Mouse (Mus musculus): ENCODE measurements at regions not wholly inside any gene's neighbourhood (a gene's known extent, or its start where the extent isn't known, plus 50 kb on each side); places are given as distances from the start of the nearest gene placed in this dataset.

DNA sequence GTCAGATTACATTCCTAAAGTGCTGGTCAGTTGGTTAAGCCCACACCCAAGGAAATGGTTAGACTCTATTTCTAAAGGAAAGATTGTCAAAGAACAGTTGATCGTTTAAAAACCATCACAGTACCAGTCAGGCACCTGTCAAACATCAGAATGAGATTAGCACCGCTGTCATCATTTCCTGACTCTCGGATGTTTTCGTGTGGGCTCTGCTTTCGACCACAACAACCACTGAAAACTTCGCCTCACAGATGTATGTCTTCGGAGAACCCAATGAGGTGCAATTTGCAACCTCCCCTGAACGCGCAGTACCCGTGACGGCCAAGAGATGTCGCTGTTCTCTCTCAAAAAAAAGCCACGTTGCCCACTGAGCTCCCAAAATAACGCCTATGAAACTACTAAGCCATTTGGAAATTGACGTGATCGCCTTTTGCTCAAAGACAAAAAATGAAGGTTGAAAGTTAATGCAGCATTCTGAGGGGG, 102.6 kb upstream of the Cxadr start:
- Histone ChIP-seq H3K4me1 (ENCODE audit: control insufficient read depth, insufficient read depth, low read length) (no peaks in the 10 kb centered on the region), H3K9ac (replicated peaks; ENCODE audit: low read length) (no peak overlapping the region), H3K27ac (replicated peaks; ENCODE audit: low read depth, low read length) (no peak overlapping the region), H3K4me2 (ENCODE audit: low read length) (no peak overlapping the region; the same call in 1 of the 2 replicates), H3K27me3 (ENCODE audit: control insufficient read depth, insufficient read depth, low read length) (peaks cover 3% of the 10 kb centered on the region; the same call in 1 of the 2 replicates), H3K4me3 (replicated peaks; ENCODE audit: low read depth, low read length) (no peak overlapping the region), H3K36me3 (ENCODE audit: control insufficient read depth, insufficient read depth, low read length) (no peaks in the 10 kb centered on the region), H3K9me3 (ENCODE audit: control insufficient read depth, low read length) (no peaks in the 10 kb centered on the region)
- ATAC-seq (ENCODE audit: low FRiP score, low TSS enrichment) (peak; percentile 40; the same call in 1 of the 2 replicates), DNase-seq (peak; percentile 88)
- WGBS, result 9% methylated on average over 16 of the region's 16 CpGs

- Histone ChIP-seq H3K27me3 (ENCODE audit: control insufficient read depth, insufficient read depth, low read length) (peaks cover 3% of the 10 kb centered on the region; the same call in 1 of the 2 replicates), H3K36me3 (ENCODE audit: control insufficient read depth, insufficient read depth, low read length) (no peaks in the 10 kb centered on the region), H3K27ac (replicated peaks; ENCODE audit: low read depth, low read length) (no peak overlapping the region), H3K9me3 (ENCODE audit: control insufficient read depth, low read length) (no peaks in the 10 kb centered on the region), H3K9ac (replicated peaks; ENCODE audit: low read length) (no peak overlapping the region), H3K4me2 (ENCODE audit: low read length) (no peak overlapping the region), H3K4me3 (replicated peaks; ENCODE audit: low read depth, low read length) (no peak overlapping the region), H3K4me1 (ENCODE audit: control insufficient read depth, insufficient read depth, low read length) (no peaks in the 10 kb centered on the region)
- 14% methylated on average over 10 of the region's 10 CpGs for WGBS
- peak; percentile 96 for DNase-seq
- ATAC-seq (ENCODE audit: low FRiP score, low TSS enrichment), result peak; percentile 50; the same call in 1 of the 2 replicates
Observed at GRCm38 (mm10) chr16:78197252-78197896, 103.9 kb upstream of the Cxadr start.

GRCm38 (mm10) chr16:78170627-78171605, 130.4 kb upstream of the Cxadr start:
- H3K27ac ChIP-seq (replicated peaks; ENCODE audit: low read depth, low read length), result peak overlapping the region; percentile 46; the same call in 1 of the 2 replicates
- WGBS, result 47% methylated on average over 9 of the region's 9 CpGs

DNA sequence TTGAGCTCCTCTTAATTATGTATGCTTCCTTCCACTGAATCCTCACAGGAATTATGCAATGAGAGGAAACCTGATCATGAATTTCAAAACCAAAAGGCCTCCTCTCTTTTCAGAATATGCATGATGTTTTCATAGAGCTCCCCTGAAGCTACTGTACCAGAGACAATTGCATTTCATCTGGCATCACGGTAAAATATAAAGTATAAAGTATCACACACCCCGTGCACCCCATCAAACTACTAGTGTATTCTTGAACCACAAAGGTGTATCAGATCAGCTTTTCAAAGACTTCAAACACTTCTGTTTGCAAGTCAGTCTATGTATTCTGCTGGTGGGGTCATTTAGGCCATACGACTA, 144.4 kb upstream of the Cxadr start:
- Histone ChIP-seq H3K9ac (replicated peaks; ENCODE audit: low read length) (no peak overlapping the region; the same call in 1 of the 2 replicates), H3K4me1 (ENCODE audit: control insufficient read depth, insufficient read depth, low read length) (peaks cover 9% of the 10 kb centered on the region; the same call in 1 of the 2 replicates), H3K36me3 (ENCODE audit: control insufficient read depth, insufficient read depth, low read length) (no peaks in the 10 kb centered on the region), H3K4me3 (replicated peaks; ENCODE audit: low read depth, low read length) (no peak overlapping the region), H3K4me2 (ENCODE audit: low read length) (no peak overlapping the region), H3K27ac (replicated peaks; ENCODE audit: low read depth, low read length) (peak overlapping the region; percentile 74), H3K9me3 (ENCODE audit: control insufficient read depth, low read length) (no peaks in the 10 kb centered on the region), H3K27me3 (ENCODE audit: control insufficient read depth, insufficient read depth, low read length) (no peaks in the 10 kb centered on the region)
- DNase-seq, result no peak
- peak; percentile 31; the same call in 1 of the 2 replicates for ATAC-seq (ENCODE audit: low FRiP score, low TSS enrichment)
- 44% methylated on average over 3 of the region's 3 CpGs for WGBS

More at GRCm38 (mm10) chr16:78170627-78171605, 130.4 kb upstream of the Cxadr start:
- H3K4me1 ChIP-seq (ENCODE audit: control insufficient read depth, insufficient read depth, low read length), result no peaks in the 10 kb centered on the region
- no peak overlapping the region for H3K4me2 ChIP-seq (ENCODE audit: low read length)
- H3K9ac ChIP-seq (replicated peaks; ENCODE audit: low read length), result no peak overlapping the region
- H3K36me3 ChIP-seq (ENCODE audit: control insufficient read depth, insufficient read depth, low read length), result no peaks in the 10 kb centered on the region
- ATAC-seq (ENCODE audit: low FRiP score, low TSS enrichment) (no peak), DNase-seq (peak; percentile 62)
- H3K4me3 ChIP-seq (replicated peaks; ENCODE audit: low read depth, low read length), result no peak overlapping the region
- no peaks in the 10 kb centered on the region for H3K27me3 ChIP-seq (ENCODE audit: control insufficient read depth, insufficient read depth, low read length)
- no peaks in the 10 kb centered on the region for H3K9me3 ChIP-seq (ENCODE audit: control insufficient read depth, low read length)

GRCm38 (mm10) chr16:78156138-78156875, 145.0 kb upstream of the Cxadr start:
- peaks cover 9% of the 10 kb centered on the region; the same call in 1 of the 2 replicates for H3K4me1 ChIP-seq (ENCODE audit: control insufficient read depth, insufficient read depth, low read length)
- no peaks in the 10 kb centered on the region for H3K36me3 ChIP-seq (ENCODE audit: control insufficient read depth, insufficient read depth, low read length)
- H3K9ac ChIP-seq (replicated peaks; ENCODE audit: low read length), result no peak overlapping the region; the same call in 1 of the 2 replicates
- 9% methylated on average over 7 of the region's 7 CpGs for WGBS
- no peak overlapping the region for H3K4me3 ChIP-seq (replicated peaks; ENCODE audit: low read depth, low read length)
- H3K27ac ChIP-seq (replicated peaks; ENCODE audit: low read depth, low read length), result peak overlapping the region; percentile 74
- ATAC-seq (ENCODE audit: low FRiP score, low TSS enrichment) (peak; percentile 91), DNase-seq (peak; percentile 89)
- no peaks in the 10 kb centered on the region for H3K9me3 ChIP-seq (ENCODE audit: control insufficient read depth, low read length)
- no peaks in the 10 kb centered on the region for H3K27me3 ChIP-seq (ENCODE audit: control insufficient read depth, insufficient read depth, low read length)
- peak overlapping the region; percentile 40 for H3K4me2 ChIP-seq (ENCODE audit: low read length)

DNA sequence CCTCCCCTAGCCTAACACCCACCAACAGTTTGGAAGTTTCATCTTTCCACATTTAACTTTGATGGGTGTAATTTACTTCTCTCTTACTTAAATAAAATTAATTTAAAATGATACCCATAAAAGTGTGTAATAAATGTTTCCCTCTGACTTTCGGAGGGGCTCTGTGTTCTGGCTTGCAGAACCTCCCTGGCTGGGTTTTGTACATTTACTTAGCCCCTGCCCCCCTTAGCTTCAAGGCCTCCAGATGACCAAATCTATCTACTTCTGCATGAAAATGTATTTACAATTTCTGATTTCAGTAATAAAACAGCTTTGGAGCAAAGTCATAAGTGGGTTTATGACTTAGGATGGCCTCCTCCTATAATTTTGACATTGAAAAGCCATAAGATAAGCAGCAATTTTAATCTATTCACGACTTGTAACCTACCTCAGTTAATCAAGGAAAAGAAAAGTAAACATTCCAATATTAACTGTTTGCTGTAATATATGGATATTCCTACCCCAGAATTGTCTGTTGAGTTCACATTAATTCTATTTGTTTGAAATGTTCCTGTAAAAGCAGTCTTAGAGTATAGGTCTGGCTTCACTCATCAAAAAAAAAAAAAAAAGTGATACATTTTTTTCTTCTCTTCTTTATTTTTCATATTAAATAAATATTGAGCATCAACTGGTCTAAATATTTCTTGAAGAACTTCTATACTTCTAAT, 147.2 kb upstream of the Cxadr start:
- H3K27me3 ChIP-seq (ENCODE audit: control insufficient read depth, insufficient read depth, low read length), result no peaks in the 10 kb centered on the region
- no peak for DNase-seq
- no peak overlapping the region for H3K9ac ChIP-seq (replicated peaks; ENCODE audit: low read length)
- H3K36me3 ChIP-seq (ENCODE audit: control insufficient read depth, insufficient read depth, low read length), result no peaks in the 10 kb centered on the region
- no peak overlapping the region for H3K27ac ChIP-seq (replicated peaks; ENCODE audit: low read depth, low read length)
- no peak overlapping the region for H3K4me3 ChIP-seq (replicated peaks; ENCODE audit: low read depth, low read length)
- WGBS, result 85% methylated on average over 2 of the region's 2 CpGs
- H3K4me2 ChIP-seq (ENCODE audit: low read length), result no peak overlapping the region
- H3K9me3 ChIP-seq (ENCODE audit: control insufficient read depth, low read length), result no peaks in the 10 kb centered on the region
- ATAC-seq (ENCODE audit: low FRiP score, low TSS enrichment), result no peak
- peaks cover 9% of the 10 kb centered on the region; the same call in 1 of the 2 replicates for H3K4me1 ChIP-seq (ENCODE audit: control insufficient read depth, insufficient read depth, low read length)

DNA sequence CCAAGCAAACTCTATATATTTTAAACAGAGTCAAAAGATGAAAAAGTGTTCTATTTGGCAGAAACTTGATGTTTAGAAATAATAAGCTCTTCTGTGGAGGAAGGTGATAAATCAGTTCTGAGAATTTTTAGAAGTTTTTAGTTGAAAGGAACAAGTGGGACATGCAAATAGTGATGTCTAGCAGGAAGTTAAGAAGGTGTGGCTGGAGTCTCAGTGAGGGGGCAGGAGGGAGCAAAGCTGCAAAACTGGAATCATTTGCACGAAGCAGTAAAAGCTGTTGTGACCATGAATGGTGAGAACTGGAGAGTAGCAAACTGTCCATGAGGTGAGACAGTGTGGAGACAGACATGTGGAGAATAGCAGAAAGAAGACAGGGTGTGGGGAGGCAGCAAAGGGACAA, 157.1 kb upstream of the Cxadr start:
- no peak for DNase-seq
- ATAC-seq (ENCODE audit: low FRiP score, low TSS enrichment), result no peak

DNA sequence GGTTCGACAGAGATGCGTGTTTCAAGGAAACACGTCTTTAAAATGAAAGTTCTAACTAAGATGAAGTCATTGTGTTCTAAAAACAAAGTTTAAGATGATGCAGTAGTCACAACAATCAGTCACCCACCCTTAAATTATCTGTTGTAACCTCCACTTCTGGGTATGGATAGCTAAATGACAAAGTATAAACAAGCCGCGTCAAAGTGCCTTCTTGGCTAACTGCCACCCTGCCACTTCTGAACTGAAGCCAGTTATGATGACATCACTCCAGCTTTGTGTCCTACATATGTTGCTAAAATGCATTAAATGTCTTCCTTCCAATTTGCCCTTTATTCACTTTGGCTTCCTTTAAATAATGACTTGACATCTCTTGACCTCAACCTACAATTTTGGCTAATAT, 165.8 kb upstream of the Cxadr start:
- H3K4me2 ChIP-seq (ENCODE audit: low read length), result no peak overlapping the region
- no peak for DNase-seq
- no peaks in the 10 kb centered on the region for H3K4me1 ChIP-seq (ENCODE audit: control insufficient read depth, insufficient read depth, low read length)
- no peak for ATAC-seq (ENCODE audit: low FRiP score, low TSS enrichment)
- H3K27ac ChIP-seq (replicated peaks; ENCODE audit: low read depth, low read length), result no peak overlapping the region
- no peak overlapping the region for H3K9ac ChIP-seq (replicated peaks; ENCODE audit: low read length)
- peaks cover 3% of the 10 kb centered on the region; the same call in 1 of the 2 replicates for H3K9me3 ChIP-seq (ENCODE audit: control insufficient read depth, low read length)
- no peak overlapping the region for H3K4me3 ChIP-seq (replicated peaks; ENCODE audit: low read depth, low read length)
- no peaks in the 10 kb centered on the region for H3K36me3 ChIP-seq (ENCODE audit: control insufficient read depth, insufficient read depth, low read length)
- H3K27me3 ChIP-seq (ENCODE audit: control insufficient read depth, insufficient read depth, low read length), result no peaks in the 10 kb centered on the region
- WGBS, result 95% methylated on average over 5 of the region's 5 CpGs

More for the DNA sequence above, 157.1 kb upstream of the Cxadr start:
- H3K36me3 ChIP-seq (ENCODE audit: control insufficient read depth, insufficient read depth, low read length), result no peaks in the 10 kb centered on the region
- H3K4me3 ChIP-seq (replicated peaks; ENCODE audit: low read depth, low read length), result no peak overlapping the region
- WGBS, result 89% methylated on average over 1 of the region's 1 CpGs
- peaks cover 6% of the 10 kb centered on the region; the same call in 1 of the 2 replicates for H3K9me3 ChIP-seq (ENCODE audit: control insufficient read depth, low read length)
- no peak overlapping the region for H3K27ac ChIP-seq (replicated peaks; ENCODE audit: low read depth, low read length)
- H3K9ac ChIP-seq (replicated peaks; ENCODE audit: low read length), result no peak overlapping the region
- no peaks in the 10 kb centered on the region for H3K27me3 ChIP-seq (ENCODE audit: control insufficient read depth, insufficient read depth, low read length)
- no peak overlapping the region for H3K4me2 ChIP-seq (ENCODE audit: low read length)
- H3K4me1 ChIP-seq (ENCODE audit: control insufficient read depth, insufficient read depth, low read length), result no peaks in the 10 kb centered on the region
